Mouse (Mus musculus) olfactory bulb, adult 2 months (tissue): ENCODE results near the gene Nhej1.

Source experiments
- CTCF ChIP-seq: fragments of 200-500 bp; IDR thresholded peaks from 2 replicates; pipeline ENCODE4 v1.5.1; 2012; ENCODE audit warnings: low read depth, mild to moderate bottlenecking, low read length, moderate library complexity; ENCODE audit not compliant: insufficient read depth
- POLR2A ChIP-seq: fragments of 200-500 bp; IDR thresholded peaks from 2 replicates; pipeline ENCODE4 v1.6.1; 2012; ENCODE audit warnings: mild to moderate bottlenecking, low read depth, low read length, moderate library complexity; ENCODE audit not compliant: insufficient read depth

DNA sequence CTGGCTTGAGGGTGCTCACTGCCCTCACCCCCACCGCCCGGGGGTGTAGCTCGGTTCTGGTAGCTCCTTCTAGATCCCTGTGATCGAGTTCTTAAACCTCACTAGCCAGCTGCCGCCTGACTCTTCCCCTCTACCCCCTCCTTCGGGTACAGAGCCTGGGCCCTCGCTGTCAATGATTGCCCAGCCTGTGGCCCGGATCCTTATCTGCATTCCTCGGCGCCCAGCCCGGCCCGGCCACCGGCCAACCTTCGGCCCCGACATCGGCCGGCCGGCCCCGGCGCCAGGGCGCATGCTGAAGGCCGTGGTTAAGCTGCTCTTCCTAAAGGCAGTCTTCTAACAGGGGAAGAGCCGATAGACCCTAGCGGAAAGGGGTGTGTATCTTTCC, 175.3 kb downstream of the Nhej1 start:
- TF ChIP-seq CTCF (no peak), POLR2A (no peak)
